Mouse (Mus musculus) CD4-positive, CD25-positive, alpha-beta regulatory T cell (primary cell): Measurements from ENCODE around the gene Car7. TPM values are rescaled to one million over a fixed set of nuclear protein-coding genes. Genes with fewer than 3 reads are reported as not detected.

Experiments
- polyA plus RNA-seq: library from polyadenylated mRNA; unstranded; fragments of 100-300 nt; shearing (Covaris generic); gene quantifications from one replicate; pipeline ENCODE4 v1.2.1, GENCODE M21; 2017

Gene Car7
- polyA plus RNA-seq = 3.8 TPM

GRCm38 (mm10) chr8:104533971-104534778, at the start of gene Car7, which contains the start of gene Nae1:
Gene Car7, plus strand, starts transcription at chr8:104534689.
Gene Nae1, minus strand, starts transcription at chr8:104534637.

DNA sequence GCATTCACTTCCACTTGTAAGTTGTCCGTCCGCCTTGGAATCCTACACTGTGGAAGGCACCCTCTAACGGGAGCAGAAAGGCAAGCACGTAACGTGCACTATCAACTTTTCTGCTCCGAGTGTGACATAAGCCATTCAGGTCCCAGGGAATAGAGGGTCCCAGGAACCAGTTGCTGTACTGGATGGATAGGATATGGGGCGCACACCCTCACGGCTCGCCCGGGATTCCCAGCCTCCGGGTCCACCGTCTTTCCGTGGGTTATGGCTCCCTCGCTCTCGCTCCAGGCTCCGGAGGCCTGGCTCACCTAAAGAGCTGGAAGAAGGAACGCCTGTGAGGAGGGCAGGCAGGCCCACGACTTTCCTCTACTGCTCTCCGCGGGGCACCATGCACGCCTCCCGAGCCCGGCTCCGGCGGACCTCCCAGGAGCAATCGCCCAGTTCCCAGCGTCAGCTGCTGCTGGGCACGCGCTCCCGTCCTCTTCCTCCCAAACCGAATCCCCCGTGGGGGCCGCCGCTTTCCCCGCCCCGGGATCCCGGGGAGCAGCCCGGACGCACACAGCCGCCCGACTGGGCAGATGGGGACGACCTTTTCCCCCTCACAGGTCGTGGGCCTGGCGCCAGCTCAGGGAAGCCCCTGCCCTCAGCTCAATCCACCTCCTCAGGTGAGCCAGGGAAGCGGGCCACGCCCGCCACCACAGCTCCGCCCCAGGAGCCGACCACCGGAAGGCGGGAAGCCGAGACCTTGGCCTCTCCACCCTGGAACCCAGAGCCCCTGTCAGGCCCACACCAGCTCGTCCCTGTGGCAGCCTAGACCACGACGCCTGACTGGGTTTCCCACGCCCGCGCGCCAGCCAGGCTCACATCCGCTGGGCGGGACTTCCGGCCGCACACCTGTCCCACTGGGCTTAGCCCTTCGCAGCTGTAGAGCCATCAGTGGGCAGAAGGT, 25.2 kb upstream of the Car7 start, which contains the start of gene Terb1:
Gene Terb1, minus strand, starts transcription at position 850 of the 946 bp plus-strand sequence.

DNA sequence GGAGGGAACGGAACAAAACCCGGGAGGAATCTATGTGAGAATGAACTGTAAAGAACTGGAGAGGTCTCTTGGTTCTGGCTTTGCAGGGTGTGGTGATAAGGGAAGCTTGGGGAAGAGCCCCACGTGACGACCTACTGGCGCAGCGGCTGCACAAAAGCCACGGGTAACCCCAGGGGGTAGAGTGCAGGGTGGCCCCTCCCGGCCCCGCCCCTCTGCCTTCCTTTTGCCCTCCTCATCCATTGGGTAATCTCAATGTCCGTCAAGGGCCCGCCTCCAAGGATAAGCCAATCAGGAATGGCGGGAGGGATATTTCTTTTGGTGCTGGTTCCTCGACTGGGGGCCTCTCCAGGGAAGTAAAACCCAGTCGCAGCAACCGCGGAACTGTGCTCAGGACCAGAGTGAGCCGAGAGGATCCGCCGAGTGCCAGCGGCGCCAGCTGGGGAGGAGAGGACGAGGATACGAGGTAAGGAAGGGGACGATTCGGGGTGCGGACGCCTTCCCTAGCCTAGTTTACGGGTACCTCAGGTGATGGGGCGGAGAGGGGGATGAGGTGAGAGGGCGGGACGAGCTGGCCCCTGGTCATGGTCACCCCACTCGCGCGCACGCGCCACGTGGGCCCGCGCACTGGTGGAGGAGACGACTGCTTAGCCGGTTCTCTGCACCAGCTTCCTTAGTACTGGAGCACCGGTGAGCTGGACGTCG, 56.8 kb downstream of the Car7 start, which contains the start of gene Pdp2:
Gene Pdp2, plus strand, starts transcription at position 319 of the 702 bp plus-strand sequence.

Other genes starting within 250 kb of the Car7 start
- gene Cmtm2a, start 241.5 kb upstream of the Car7 start, polyA plus RNA-seq = 0.35 TPM
- gene Gm45711, start 224.6 kb upstream of the Car7 start, polyA plus RNA-seq = not detected
- gene Cmtm1, start 224.5 kb upstream of the Car7 start, polyA plus RNA-seq = 0.11 TPM
- gene Gm11020, start 213.1 kb upstream of the Car7 start, polyA plus RNA-seq = not detected
- not detected for gene Cmtm2b, start 212.5 kb upstream of the Car7 start, polyA plus RNA-seq
- 25.9 TPM for gene Cmtm3, start 195.3 kb upstream of the Car7 start, polyA plus RNA-seq
- 0.31 TPM for gene Cmtm4, start 138.9 kb upstream of the Car7 start, polyA plus RNA-seq
- 39.2 TPM for gene Dync1li2, start 91.6 kb upstream of the Car7 start, polyA plus RNA-seq
- gene Terb1, start 24.8 kb upstream of the Car7 start, polyA plus RNA-seq = not detected
- 95.3 TPM for gene Nae1, start 52 bp upstream of the Car7 start, polyA plus RNA-seq
- 5.7 TPM for gene Pdp2, start 56.8 kb downstream of the Car7 start, polyA plus RNA-seq
- not detected for gene Cdh16, start 89.7 kb downstream of the Car7 start, polyA plus RNA-seq
- gene Rrad, start 96.6 kb downstream of the Car7 start, polyA plus RNA-seq = 59.8 TPM
- 114 TPM for gene Ciao2b, start 107.3 kb downstream of the Car7 start, polyA plus RNA-seq
- gene Ces2a, start 199.3 kb downstream of the Car7 start, polyA plus RNA-seq = 0.12 TPM